Mouse (Mus musculus) erythroblast, embryonic 14.5 days (primary cell): ENCODE data around the gene Adipor1.

Experiments used
- GATA1 ChIP-seq: IDR thresholded peaks from 2 replicates; pipeline ENCODE4 v1.6.1; 2012; ENCODE audit warnings: low read length, inconsistent platforms, mixed read lengths
- TAL1 ChIP-seq: IDR thresholded peaks from 3 replicates; pipeline ENCODE4 v1.6.1; 2012; ENCODE audit warnings: low read length, inconsistent platforms, mixed read lengths

- TF ChIP-seq TAL1 (no peak), GATA1 (no peak)
Measured at GRCm38 (mm10) chr1:134440437-134440836, 25.3 kb downstream of the Adipor1 start.
